Mouse (Mus musculus) megakaryocyte-erythroid progenitor cell, adult 5-6 weeks (primary cell): ENCODE data around the gene Ankrd27. TPM values are rescaled to one million over a fixed set of nuclear protein-coding genes. Genes with fewer than 3 reads are reported as not detected.

Source experiments
- ATAC-seq: replicated peaks from 2 replicates; pipeline ENCODE4 v1.8.0; 2016; ENCODE audit warnings: mild to moderate bottlenecking, inconsistent platforms; ENCODE audit not compliant: severe bottlenecking, poor library complexity, low FRiP score, low TSS enrichment
- total RNA-seq, 2 experiments: library from RNA; stranded (forward) in 1 of 2; stranded (reverse) in 1 of 2; fragments of 200-1000, 215-1000 nt in 1 of 2; fragments of >200 nt in 1 of 2; fragmentation: Nextera tagmentation in 1 of 2; gene quantifications; 2 replicates each; pipeline ENCODE4 v1.2.3; 2014 to 2017

Gene Ankrd27
- total RNA-seq, 2 experiments from 2014 or later: 57.9 to 74.1 TPM

DNA sequence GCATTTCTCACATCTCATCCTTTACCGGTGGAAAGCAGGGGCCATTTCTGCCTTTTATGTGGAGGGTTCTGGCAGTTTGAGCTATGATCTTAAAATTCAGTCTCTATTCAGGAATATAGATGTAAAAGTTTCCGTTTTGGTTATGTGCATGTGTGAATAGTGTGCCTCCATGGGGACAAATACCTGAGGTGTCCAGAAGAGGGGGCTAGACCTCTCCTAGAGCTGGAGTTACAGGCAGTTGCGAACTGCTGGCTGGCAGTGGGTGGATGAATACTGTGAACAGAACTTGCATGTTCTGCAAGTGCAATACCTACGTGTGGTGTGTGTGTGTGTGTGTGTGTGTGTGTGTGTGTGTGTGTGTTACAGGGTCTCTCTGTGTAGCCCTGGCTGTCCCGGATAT is 3.3 kb upstream of the Ankrd27 start:
- ATAC-seq: no peak

- ATAC-seq: no peak
These were observed 2.5 kb upstream of the Ankrd27 start for GRCm38 (mm10) chr7:35583476-35584025.

DNA sequence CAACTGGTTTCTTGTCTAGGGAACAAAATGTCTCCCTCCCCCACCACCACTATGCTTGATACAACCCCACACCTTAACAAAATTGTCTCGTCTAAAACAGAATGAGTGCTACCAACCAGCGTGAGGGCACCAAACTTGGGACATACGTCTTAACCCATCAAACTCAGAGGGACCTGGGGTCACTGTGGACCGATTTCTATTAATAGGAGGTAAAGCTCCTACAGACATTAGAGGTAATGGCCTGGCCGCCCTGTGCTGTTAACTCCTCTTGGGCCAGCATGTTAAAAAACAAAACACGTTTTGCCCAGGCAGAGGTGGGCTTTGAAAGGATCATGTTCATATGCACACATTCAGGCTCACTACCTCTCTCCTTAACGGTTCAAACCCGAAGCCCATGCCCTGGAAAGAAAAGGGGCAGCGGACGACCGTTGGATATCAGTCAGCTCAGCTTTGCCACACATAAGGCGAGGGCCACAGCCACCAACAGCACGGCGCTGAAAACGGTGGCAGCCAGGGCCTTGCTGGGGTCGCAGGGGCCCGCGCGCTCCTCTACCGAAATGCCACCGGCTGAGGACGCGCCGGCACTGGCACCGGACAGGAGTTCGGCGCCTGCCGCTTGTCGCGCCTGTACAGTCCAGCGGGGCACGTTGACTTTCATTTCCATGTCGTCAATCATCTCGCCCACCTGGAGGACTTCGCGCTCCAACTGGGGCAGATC is 1.8 kb upstream of the Ankrd27 start:
- ATAC-seq: no peak

GRCm38 (mm10) chr7:35584786-35585190 is 1.3 kb upstream of the Ankrd27 start:
- no peak for ATAC-seq

DNA sequence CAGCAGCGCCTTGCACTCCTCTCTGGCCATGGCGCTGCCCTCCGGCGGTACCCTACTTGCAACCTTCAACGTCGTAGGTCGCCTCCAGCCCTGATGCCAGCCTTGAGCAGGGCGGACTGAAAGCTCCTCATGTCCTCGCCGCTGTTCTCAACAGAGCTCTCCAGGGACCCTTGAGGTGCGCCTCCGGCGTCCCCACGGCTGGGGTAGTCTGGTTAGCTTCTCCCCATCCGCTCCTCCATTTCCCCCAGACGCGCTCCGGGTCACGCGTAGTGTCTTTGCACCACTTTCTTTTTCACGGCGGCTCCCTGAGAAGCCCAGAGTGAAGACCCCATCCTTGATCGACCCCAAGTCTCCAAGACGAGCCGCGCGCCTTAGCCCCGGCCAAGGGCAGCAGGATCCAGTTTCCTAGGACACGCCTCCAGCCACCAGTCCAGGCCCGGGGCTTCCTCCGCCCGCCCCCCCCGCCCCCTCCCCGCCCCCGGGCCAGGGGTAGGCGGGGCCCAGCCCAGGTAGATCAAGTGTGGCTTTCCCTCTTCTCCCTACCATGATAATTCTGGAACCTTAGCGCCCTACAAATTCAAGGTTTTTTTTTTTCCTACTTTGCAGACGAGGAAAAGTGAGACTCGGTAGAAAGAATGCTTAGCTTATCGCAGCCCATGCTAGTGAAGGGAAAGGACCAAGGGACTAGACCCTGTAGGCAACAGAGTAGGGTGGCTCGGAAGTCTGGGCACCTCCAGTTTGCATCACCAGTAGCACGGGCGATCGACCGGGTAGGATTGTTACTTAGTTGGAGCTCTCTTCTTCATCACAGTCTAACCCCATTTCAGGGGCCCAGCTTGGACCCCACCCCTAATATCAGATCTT is 621 bp upstream of the Ankrd27 start, which contains the start of gene Rgs9bp:
Gene Rgs9bp (minus strand): TSS at position 392 of the 864 bp plus-strand sequence.
- ATAC-seq: peak; percentile 46

DNA sequence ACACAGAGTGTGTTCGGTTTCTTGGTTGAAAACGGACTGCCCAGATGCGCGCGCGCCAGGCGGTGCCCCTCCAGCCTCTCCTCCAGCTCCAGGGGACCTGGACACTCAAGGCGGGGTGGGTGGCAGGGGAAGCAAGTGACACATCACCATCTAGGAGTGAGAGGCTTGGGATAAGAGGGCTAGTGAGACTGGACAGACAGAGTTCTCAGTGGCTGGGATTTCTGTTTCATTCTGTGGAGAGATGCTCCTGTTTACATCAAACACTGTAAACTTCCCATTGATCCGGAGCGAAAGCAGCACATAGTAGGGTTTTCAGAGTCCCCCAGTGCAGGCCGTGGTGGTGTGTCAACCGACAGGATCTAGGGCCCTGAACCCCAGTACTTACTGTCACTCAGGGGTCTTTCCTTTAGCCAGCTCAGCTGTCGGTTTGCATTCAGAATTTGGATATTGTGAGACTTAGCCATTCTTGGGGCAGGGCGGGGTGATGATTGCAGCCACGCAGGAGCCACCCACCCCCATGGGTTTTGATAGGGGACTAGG is 932 bp downstream of the Ankrd27 start:
- ATAC-seq: no peak

- no peak for ATAC-seq
These were observed 1.7 kb downstream of the Ankrd27 start for GRCm38 (mm10) chr7:35587728-35588127.

GRCm38 (mm10) chr7:35588680-35589428 is 2.8 kb downstream of the Ankrd27 start:
- ATAC-seq: peak; percentile 40

DNA sequence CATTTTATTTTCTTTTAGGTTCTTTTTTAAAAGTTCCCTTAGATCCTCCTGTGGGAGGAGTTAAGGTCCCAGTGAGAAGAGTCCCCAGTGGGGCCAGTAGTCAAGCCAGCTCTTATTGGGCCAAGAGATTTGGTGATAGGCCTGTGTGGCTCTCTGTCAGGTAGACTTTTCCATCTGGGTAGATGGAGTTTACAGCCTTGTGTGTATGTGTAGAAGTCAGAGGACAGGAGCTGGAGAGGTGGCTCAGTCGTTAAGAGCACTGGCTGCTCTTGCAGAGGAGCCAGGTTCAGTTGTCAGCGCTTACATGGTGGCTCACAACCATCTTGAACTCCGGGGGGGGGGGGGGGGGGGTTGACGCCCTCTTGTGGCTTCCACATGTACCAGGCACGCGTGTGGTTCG is 3.4 kb downstream of the Ankrd27 start:
- no peak for ATAC-seq

DNA sequence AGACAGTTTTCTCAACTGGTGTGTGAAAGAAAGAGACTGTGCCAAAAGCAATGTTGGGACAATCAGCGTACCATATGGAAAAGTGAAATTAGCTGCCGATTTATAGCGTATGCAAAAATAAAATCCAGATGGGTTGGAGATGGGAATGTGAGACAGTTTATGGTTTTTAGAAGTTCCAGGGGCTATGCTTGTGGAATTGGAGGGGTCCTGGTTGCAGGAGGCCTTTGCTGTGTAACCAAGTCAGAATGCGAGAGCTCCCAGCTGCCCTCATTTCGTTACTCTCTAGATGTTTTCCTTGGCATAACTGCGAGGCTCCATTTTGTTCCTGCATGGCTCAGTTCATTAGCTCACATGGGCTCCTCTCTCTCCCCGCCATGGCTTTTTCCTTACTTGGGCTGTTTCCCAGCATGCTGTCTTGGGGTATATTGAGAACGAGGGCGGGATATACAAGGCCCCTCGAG is 4.7 kb downstream of the Ankrd27 start:
- ATAC-seq: no peak

- no peak for ATAC-seq
These were observed 8.3 kb downstream of the Ankrd27 start for GRCm38 (mm10) chr7:35594311-35594710.

GRCm38 (mm10) chr7:35599492-35599891 is 13.4 kb downstream of the Ankrd27 start:
- no peak for ATAC-seq

GRCm38 (mm10) chr7:35600031-35600430 is 14.0 kb downstream of the Ankrd27 start:
- no peak for ATAC-seq

DNA sequence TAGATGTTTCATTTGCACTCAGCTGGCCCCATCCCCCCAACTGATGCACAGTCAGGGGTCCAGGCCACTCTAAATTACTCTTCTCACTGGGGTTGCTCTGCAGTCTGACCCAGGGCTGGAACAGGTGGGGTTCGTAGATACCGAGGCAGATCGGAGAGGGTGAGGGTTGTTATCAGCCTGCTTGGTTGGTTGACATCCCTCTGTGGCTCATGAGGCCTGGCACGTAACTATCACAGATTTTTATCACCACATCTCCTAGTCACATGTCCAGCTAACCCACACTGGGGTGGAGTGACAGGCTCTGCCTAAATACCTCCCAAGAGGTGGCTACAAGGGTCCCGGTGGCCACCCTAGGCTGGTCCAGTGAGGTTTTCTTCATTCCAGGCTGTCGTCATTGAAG is 15.1 kb downstream of the Ankrd27 start:
- peak; percentile 82 for ATAC-seq

DNA sequence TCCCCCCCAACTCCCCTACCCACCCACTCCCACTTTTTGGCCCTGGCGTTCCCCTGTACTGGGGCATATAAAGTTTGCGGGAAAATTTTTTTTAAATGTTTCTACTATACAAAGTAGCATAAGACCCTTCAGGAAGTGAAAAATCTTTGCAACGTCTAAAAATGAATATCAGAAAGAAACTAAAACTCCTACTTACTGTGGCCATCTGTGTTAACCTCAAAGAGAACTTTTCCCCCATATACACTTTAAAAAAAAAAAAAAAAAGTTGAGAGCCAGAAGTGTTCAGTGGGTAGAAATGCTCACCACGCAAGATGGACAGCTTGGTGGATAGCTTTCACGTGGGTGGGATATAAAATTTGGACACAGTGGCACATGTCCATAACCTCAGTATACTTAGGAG is 16.7 kb downstream of the Ankrd27 start:
- ATAC-seq: no peak

GRCm38 (mm10) chr7:35606816-35607215 is 20.8 kb downstream of the Ankrd27 start:
- ATAC-seq: 0 out of 2 replicates have a peak, but pooled peaks have one; percentile 24

DNA sequence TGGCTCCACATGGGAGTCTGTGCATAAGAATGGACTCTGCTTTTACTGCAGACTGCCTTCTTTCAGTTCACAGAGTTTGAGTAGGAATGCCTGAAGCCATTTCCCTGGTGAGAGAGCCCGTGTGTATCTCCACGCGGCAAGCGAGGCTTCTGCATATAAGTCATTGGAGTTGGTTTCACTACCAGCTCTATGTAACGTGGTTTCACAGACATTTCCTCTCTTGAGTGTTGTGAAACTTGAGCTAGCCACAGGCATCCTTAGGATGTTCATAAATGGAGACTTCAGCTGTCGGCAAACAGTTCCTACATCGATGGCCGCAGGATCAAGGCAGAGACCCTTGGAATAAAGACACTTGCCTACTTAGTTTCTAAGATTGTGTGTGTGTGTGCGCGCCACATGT is 23.2 kb downstream of the Ankrd27 start:
- no peak for ATAC-seq

- no peak for ATAC-seq
These were observed 31.5 kb downstream of the Ankrd27 start for GRCm38 (mm10) chr7:35617513-35617912.

DNA sequence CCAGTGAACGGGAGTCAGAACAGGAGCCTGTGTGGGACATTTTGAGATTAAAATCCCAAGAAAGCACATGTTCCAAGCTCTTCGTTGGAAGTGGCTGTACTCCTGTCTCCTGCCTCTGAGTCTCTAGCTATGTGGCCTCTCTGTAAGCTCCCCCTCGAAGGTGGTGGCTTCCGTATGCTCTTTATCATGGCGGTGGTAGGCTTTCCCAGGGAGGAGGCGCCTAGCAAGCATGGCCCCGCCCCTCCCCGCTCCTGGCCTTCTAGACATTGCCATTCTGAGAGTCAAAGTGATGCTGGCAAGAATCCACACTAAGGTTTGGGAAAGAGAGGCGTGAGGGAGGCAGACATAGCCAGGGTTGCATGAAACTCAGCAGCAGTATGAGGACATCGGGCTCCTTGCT is 36.6 kb downstream of the Ankrd27 start:
- ATAC-seq: no peak
